Mouse (Mus musculus): ENCODE data around the gene Elf2. TPM values are rescaled to one million over a fixed set of nuclear protein-coding genes. Genes with fewer than 3 reads are reported as not detected.
"Not testable (repeated sequence)": the region's sequence is repeated elsewhere in the genome, so short reads cannot be mapped to it uniquely, and the experiment has no call there.

Gene Elf2
- polyA plus RNA-seq, 1 experiment from 2014 or later: 37.9 TPM

- Histone ChIP-seq H3K9ac (ENCODE audit: low read depth, low read length) (no peak overlapping the region), H3K27me3 (replicated peaks; ENCODE audit: control insufficient read depth, insufficient read depth, low read length) (no peaks in the 10 kb centered on the region), H3K4me2 (no peak overlapping the region), H3K27ac (ENCODE audit: low read depth, low read length) (no peak overlapping the region), H3K36me3 (ENCODE audit: control insufficient read depth, insufficient read depth, low read length) (peaks cover 5% of the 10 kb centered on the region; the same call in 1 of the 2 replicates), H3K4me1 (replicated peaks; ENCODE audit: control insufficient read depth, insufficient read depth, low read length) (no peaks in the 10 kb centered on the region; the same call in 1 of the 2 replicates), H3K9me3 (ENCODE audit: control insufficient read depth, low read length) (peaks cover 4% of the 10 kb centered on the region; the same call in 1 of the 2 replicates), H3K4me3 (ENCODE audit: low read depth, low read length) (no peak overlapping the region)
- DNase-seq (ENCODE audit: low spot score) (no peak), ATAC-seq (replicated peaks; ENCODE audit: low FRiP score) (no peak)
- WGBS: 84% methylated on average over 5 of the region's 5 CpGs
Measured at GRCm38 (mm10) chr3:51327817-51328216, 12.6 kb downstream of the Elf2 start.

GRCm38 (mm10) chr3:51327429-51327797 lies 13.1 kb downstream of the Elf2 start:
- no peak overlapping the region for H3K27ac ChIP-seq (ENCODE audit: low read depth, low read length)
- H3K4me2 ChIP-seq: no peak overlapping the region
- H3K36me3 ChIP-seq (ENCODE audit: control insufficient read depth, insufficient read depth, low read length): peaks cover 5% of the 10 kb centered on the region; the same call in 1 of the 2 replicates
- H3K4me3 ChIP-seq (ENCODE audit: low read depth, low read length): no peak overlapping the region
- ATAC-seq (replicated peaks; ENCODE audit: low FRiP score): peak; percentile 51; the same call in 1 of the 2 replicates
- 95% methylated on average over 5 of the region's 5 CpGs for WGBS
- H3K27me3 ChIP-seq (replicated peaks; ENCODE audit: control insufficient read depth, insufficient read depth, low read length): no peaks in the 10 kb centered on the region
- H3K9me3 ChIP-seq (ENCODE audit: control insufficient read depth, low read length): peaks cover 4% of the 10 kb centered on the region; the same call in 1 of the 2 replicates
- no peak overlapping the region for H3K9ac ChIP-seq (ENCODE audit: low read depth, low read length)
- H3K4me1 ChIP-seq (replicated peaks; ENCODE audit: control insufficient read depth, insufficient read depth, low read length): no peaks in the 10 kb centered on the region
- DNase-seq (ENCODE audit: low spot score): no peak

DNA sequence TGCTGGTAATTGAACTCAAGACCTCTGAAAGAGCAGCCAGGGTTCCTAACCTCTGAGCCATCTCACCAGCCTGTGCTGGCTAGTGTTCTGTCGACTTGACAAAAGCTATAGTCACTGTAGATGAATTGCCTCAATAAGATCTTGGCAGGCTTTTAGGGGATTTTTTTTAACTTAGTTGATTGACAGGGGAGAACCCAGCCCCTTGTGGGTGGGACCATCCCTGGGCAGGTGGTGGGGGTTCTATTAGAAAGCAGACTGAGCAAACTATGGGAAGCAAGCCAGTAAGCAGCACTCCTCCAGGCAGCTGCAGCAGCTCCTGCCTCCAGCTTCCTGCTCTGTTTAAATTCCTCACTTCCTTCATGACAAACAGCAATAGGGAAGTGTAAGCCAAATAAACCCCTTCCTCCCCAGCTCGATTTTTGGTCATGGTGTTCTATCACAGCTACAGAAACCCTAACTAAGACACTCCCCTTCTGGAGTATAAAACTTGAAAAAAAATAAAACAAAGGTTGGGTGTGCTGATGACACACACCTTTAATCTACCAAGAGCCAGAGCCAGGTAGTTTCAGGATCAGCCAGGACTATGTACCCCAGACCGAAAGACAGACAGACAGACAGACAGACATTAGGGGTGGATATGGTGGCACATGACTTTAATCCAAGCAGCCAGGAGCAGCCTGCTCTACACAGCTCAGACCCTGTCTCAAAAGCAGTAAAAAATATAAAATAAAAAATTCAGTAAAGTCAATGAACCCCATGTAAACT lies 13.6 kb downstream of the Elf2 start:
- H3K4me2 ChIP-seq: no peak overlapping the region
- no peaks in the 10 kb centered on the region for H3K27me3 ChIP-seq (replicated peaks; ENCODE audit: control insufficient read depth, insufficient read depth, low read length)
- H3K9ac ChIP-seq (ENCODE audit: low read depth, low read length): no peak overlapping the region
- DNase-seq (ENCODE audit: low spot score) (no peak), ATAC-seq (replicated peaks; ENCODE audit: low FRiP score) (no peak)
- H3K36me3 ChIP-seq (ENCODE audit: control insufficient read depth, insufficient read depth, low read length): peaks cover 5% of the 10 kb centered on the region; the same call in 1 of the 2 replicates
- no peaks in the 10 kb centered on the region for H3K4me1 ChIP-seq (replicated peaks; ENCODE audit: control insufficient read depth, insufficient read depth, low read length)
- 71% methylated on average over 3 of the region's 3 CpGs for WGBS
- H3K9me3 ChIP-seq (ENCODE audit: control insufficient read depth, low read length): peaks cover 4% of the 10 kb centered on the region; the same call in 1 of the 2 replicates
- no peak overlapping the region for H3K4me3 ChIP-seq (ENCODE audit: low read depth, low read length)
- H3K27ac ChIP-seq (ENCODE audit: low read depth, low read length): no peak overlapping the region

- Histone ChIP-seq H3K36me3 (ENCODE audit: control insufficient read depth, insufficient read depth, low read length) (peaks cover 5% of the 10 kb centered on the region; the same call in 1 of the 2 replicates), H3K27ac (ENCODE audit: low read depth, low read length) (no peak overlapping the region), H3K27me3 (replicated peaks; ENCODE audit: control insufficient read depth, insufficient read depth, low read length) (no peaks in the 10 kb centered on the region), H3K9me3 (ENCODE audit: control insufficient read depth, low read length) (peaks cover 4% of the 10 kb centered on the region; the same call in 1 of the 2 replicates), H3K4me2 (no peak overlapping the region), H3K4me1 (replicated peaks; ENCODE audit: control insufficient read depth, insufficient read depth, low read length) (no peaks in the 10 kb centered on the region), H3K4me3 (ENCODE audit: low read depth, low read length) (no peak overlapping the region), H3K9ac (ENCODE audit: low read depth, low read length) (no peak overlapping the region)
- DNase-seq (ENCODE audit: low spot score) (no peak), ATAC-seq (replicated peaks; ENCODE audit: low FRiP score) (no peak)
- WGBS: 76% methylated on average over 1 of the region's 1 CpGs
Measured at GRCm38 (mm10) chr3:51325475-51325874, 15.0 kb downstream of the Elf2 start.

DNA sequence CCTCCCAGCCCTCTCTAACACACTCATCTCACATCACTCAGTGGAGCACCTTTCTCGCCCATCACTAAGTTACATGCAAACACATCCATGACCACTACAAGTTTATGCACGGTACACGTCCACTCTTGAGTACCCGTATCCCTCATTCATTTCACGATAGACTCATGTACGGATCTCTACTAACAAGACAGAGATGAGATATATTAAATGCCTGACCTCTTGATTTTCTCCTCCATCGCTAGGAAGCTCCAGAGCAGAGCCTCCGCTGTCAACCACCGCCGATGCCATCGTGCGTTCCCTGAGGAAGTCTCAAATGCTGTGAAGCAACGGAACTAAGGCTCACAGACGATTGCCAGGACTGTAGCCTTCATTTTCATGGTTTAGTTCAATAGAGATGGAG lies 17.5 kb downstream of the Elf2 start:
- H3K9ac ChIP-seq (ENCODE audit: low read depth, low read length): no peak overlapping the region
- no peaks in the 10 kb centered on the region for H3K27me3 ChIP-seq (replicated peaks; ENCODE audit: control insufficient read depth, insufficient read depth, low read length)
- 93% methylated on average over 14 of the region's 14 CpGs for WGBS
- peaks cover 14% of the 10 kb centered on the region; the same call in 1 of the 2 replicates for H3K36me3 ChIP-seq (ENCODE audit: control insufficient read depth, insufficient read depth, low read length)
- H3K4me2 ChIP-seq: no peak overlapping the region
- no peak overlapping the region for H3K27ac ChIP-seq (ENCODE audit: low read depth, low read length)
- peaks cover 4% of the 10 kb centered on the region; the same call in 1 of the 2 replicates for H3K9me3 ChIP-seq (ENCODE audit: control insufficient read depth, low read length)
- ATAC-seq (replicated peaks; ENCODE audit: low FRiP score) (no peak), DNase-seq (ENCODE audit: low spot score) (no peak)
- H3K4me1 ChIP-seq (replicated peaks; ENCODE audit: control insufficient read depth, insufficient read depth, low read length): no peaks in the 10 kb centered on the region
- no peak overlapping the region for H3K4me3 ChIP-seq (ENCODE audit: low read depth, low read length)

GRCm38 (mm10) chr3:51322326-51322725 lies 18.1 kb downstream of the Elf2 start:
- H3K36me3 ChIP-seq (ENCODE audit: control insufficient read depth, insufficient read depth, low read length): peaks cover 14% of the 10 kb centered on the region; the same call in 1 of the 2 replicates
- no peak overlapping the region for H3K9ac ChIP-seq (ENCODE audit: low read depth, low read length)
- H3K9me3 ChIP-seq (ENCODE audit: control insufficient read depth, low read length): peaks cover 4% of the 10 kb centered on the region; the same call in 1 of the 2 replicates
- H3K4me3 ChIP-seq (ENCODE audit: low read depth, low read length): no peak overlapping the region
- no peak overlapping the region for H3K4me2 ChIP-seq
- H3K4me1 ChIP-seq (replicated peaks; ENCODE audit: control insufficient read depth, insufficient read depth, low read length): no peaks in the 10 kb centered on the region
- no peaks in the 10 kb centered on the region for H3K27me3 ChIP-seq (replicated peaks; ENCODE audit: control insufficient read depth, insufficient read depth, low read length)
- ATAC-seq (replicated peaks; ENCODE audit: low FRiP score): no peak
- no peak for DNase-seq (ENCODE audit: low spot score)
- H3K27ac ChIP-seq (ENCODE audit: low read depth, low read length): no peak overlapping the region
- 90% methylated on average over 7 of the region's 7 CpGs for WGBS

DNA sequence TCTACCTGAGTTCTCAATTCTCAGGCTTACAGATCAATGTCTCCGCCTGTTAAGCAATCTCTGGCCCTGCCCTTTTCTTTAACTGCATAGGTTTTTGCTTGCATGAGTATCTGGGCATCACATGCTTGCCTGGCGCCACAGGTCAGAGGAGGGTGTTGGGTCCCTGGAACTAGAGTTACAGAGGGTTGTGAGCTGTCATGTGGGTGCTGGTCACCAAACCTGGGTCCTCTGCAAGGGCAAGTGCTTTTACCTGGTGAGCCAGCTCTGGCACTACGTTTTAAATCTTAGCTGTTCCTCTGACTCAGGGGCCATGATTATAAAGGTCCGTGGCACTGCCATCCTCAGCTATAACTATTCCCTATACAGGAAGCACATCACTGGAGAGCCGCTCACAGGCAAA lies 19.3 kb downstream of the Elf2 start:
- peaks cover 4% of the 10 kb centered on the region; the same call in 1 of the 2 replicates for H3K9me3 ChIP-seq (ENCODE audit: control insufficient read depth, low read length)
- H3K9ac ChIP-seq (ENCODE audit: low read depth, low read length): no peak overlapping the region
- no peak overlapping the region for H3K4me3 ChIP-seq (ENCODE audit: low read depth, low read length)
- DNase-seq (ENCODE audit: low spot score) (no peak), ATAC-seq (replicated peaks; ENCODE audit: low FRiP score) (no peak)
- no peak overlapping the region for H3K4me2 ChIP-seq
- H3K27me3 ChIP-seq (replicated peaks; ENCODE audit: control insufficient read depth, insufficient read depth, low read length): no peaks in the 10 kb centered on the region
- no peaks in the 10 kb centered on the region for H3K4me1 ChIP-seq (replicated peaks; ENCODE audit: control insufficient read depth, insufficient read depth, low read length)
- no peak overlapping the region for H3K27ac ChIP-seq (ENCODE audit: low read depth, low read length)
- H3K36me3 ChIP-seq (ENCODE audit: control insufficient read depth, insufficient read depth, low read length): peaks cover 14% of the 10 kb centered on the region; the same call in 1 of the 2 replicates
- 88% methylated on average over 5 of the region's 5 CpGs for WGBS

GRCm38 (mm10) chr3:51318053-51318452 lies 22.4 kb downstream of the Elf2 start:
- DNase-seq (ENCODE audit: low spot score); H3K4me1 ChIP-seq (replicated peaks; ENCODE audit: control insufficient read depth, insufficient read depth, low read length); H3K4me2 ChIP-seq; H3K9me3 ChIP-seq (ENCODE audit: control insufficient read depth, low read length); H3K9ac ChIP-seq (ENCODE audit: low read depth, low read length); H3K27ac ChIP-seq (ENCODE audit: low read depth, low read length); H3K36me3 ChIP-seq (ENCODE audit: control insufficient read depth, insufficient read depth, low read length); H3K4me3 ChIP-seq (ENCODE audit: low read depth, low read length); H3K27me3 ChIP-seq (replicated peaks; ENCODE audit: control insufficient read depth, insufficient read depth, low read length); ATAC-seq (replicated peaks; ENCODE audit: low FRiP score): not testable (repeated sequence)
- 84% methylated on average over 3 of the region's 3 CpGs for WGBS

GRCm38 (mm10) chr3:51316876-51317275 lies 23.6 kb downstream of the Elf2 start:
- Histone ChIP-seq H3K4me2 (no peak overlapping the region), H3K36me3 (ENCODE audit: control insufficient read depth, insufficient read depth, low read length) (peaks cover 9% of the 10 kb centered on the region; the same call in 1 of the 2 replicates), H3K4me3 (ENCODE audit: low read depth, low read length) (no peak overlapping the region), H3K27ac (ENCODE audit: low read depth, low read length) (no peak overlapping the region), H3K9me3 (ENCODE audit: control insufficient read depth, low read length) (no peaks in the 10 kb centered on the region), H3K4me1 (replicated peaks; ENCODE audit: control insufficient read depth, insufficient read depth, low read length) (no peaks in the 10 kb centered on the region), H3K27me3 (replicated peaks; ENCODE audit: control insufficient read depth, insufficient read depth, low read length) (no peaks in the 10 kb centered on the region), H3K9ac (ENCODE audit: low read depth, low read length) (no peak overlapping the region)
- no peak for DNase-seq (ENCODE audit: low spot score)
- WGBS: 79% methylated on average over 10 of the region's 10 CpGs
- ATAC-seq (replicated peaks; ENCODE audit: low FRiP score): no peak; the same call in 1 of the 2 replicates
